Mouse (Mus musculus): Measurements from ENCODE around the gene Rpl22. TPM values are rescaled to one million over a fixed set of nuclear protein-coding genes. Genes with fewer than 3 reads are reported as not detected.

Rpl22 gene
- total RNA-seq, 2 experiments from 2014 or later = 443 to 509 TPM

DNA sequence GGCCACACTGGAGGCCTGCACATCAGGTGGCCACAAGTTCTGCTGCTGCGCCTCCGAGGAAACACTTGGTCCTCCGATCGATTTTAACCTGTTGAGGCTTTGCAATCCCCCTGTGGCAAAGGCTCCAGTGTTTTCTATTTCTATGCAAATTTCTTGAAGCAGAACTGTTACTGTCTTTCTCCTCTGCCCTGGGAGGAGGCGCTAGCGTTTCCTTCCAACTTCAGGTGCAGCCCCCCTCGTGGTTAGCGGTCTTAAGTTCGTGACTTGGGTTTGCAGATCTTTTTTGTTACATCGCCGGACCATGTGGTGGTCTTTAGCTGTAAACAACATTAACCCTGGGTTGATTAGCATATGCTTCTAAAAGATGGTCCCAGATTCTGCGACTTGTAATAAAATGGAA, 8.0 kb downstream of the Rpl22 start:
- DNase-seq (ENCODE audit: low spot score in 2 of 2) = no peak

DNA sequence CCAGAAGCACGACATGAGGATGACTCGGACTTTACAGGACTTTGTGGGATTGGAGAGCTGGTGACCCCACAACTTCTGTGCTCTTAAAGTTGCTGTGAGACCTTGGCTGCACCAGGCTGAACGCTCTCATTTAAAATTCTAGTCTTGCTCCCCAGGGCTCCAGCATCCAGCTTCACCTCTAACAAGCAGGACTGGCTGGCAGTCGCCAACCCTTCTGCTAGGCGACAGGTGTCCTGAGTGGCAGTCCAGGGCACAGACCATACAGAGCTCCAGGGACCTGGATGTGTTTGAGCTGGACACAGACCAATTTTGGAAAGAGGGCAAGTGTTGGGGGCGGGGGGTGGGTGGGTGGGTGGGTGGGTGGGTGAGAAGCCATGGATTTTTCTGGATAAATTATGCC, 12.2 kb downstream of the Rpl22 start:
- DNase-seq (ENCODE audit: low spot score in 2 of 2) = no peak

DNA sequence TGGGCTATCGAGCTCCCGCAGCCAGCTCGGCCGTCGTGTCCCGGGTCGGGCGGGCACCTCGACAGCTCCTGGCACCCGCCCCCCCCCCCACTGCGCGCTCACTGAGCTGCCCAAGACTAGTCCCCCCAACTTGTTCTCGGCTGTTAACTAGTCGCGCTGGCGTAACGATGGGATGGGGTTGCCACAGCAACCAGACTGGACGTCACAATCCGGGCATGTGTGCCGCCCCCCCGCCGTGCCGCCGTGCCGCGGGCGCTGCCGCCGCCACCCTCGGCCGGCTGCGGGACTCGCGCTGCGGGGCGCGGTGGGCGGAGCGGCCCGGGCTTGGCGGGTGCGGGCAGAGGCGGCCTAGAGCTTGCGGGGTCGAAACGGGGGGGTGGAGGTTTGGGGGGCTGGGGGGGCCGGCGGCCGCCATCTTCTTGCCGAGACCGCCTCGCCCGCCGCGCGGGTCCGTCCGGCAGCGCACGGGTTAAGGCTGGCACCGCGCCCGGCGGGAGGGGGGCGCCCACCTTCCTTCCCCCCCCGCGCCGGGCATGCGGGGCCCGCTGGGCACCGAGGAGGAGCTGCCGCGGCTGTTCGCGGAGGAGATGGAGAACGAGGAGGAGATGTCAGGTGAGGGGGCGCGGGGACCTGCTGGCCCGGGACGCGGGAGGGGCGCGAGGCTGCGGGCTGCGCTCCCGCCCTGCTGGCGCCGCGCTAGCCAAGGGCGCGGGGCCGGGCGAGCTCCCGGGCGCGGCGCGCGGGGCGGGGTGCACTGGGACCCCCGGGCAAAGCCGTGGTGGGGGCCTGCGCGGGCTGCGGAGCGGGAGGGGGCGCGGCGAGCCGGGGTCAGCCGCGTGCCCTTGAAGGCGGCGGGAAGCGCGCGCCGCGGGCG, 13.1 kb downstream of the Rpl22 start, which contains the start of gene Chd5:
Chd5 (plus strand) TSS at position 233 of the 874 bp plus-strand sequence.
- no peak for DNase-seq (ENCODE audit: low spot score in 2 of 2)

DNA sequence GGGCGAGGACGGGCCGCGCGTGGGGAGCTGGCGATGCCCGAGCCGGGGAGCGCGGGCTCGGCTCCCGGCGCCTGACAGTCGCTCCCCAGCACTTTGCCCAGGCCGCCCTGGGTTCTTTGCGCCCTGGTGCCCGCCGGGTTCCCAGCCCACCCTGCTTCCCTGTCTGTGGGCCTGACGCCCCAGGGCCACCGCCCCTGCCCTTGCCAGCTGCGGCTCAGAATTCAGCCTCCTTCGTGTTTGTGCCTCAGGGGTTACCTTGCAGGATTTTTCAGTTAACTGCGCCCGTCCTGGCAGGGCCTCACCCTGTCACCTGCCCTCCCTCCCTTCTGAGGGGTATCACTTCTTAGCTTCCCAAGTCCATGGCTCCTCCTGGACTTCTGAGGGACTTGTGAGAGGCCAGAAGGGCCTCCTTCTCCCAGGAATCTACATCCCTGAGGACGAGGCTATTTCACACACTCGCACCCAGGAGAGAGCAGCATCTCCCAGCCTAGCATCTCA, 13.8 kb downstream of the Rpl22 start:
- DNase-seq (ENCODE audit: low spot score in 2 of 2) = no peak

DNA sequence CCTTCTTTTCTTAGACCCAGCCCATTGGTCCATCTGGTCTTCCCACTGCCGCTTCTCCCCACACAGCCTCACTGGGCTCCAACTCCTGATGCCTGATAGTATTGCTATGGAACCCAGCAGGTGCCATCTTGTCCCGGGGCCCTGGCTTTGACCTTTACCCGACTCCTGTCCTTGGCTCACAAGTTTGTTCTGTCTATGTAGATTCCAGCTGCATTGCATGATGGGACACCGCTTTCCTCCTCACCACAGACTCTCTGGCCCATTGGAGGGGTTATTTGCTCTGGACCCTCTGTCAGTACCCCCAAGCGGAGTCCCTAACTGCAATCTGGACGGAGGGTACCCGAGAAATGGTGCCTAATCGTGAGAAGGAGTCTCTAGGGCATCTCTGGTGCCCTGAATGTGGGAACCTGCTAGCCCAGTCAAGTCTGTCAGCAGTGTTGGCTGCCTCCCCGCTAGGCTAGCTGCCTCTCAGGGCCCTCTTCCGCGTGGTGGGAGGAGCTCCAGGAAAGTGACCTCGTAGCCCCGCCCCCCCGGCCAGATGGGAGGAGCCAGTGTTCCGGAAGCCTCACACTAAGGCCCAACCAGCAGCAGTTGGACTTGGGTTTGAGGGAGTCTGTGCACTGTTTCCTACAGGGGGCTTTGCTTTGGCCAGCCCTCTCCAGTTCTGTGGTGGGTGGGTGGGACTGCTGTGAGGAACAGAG, 15.2 kb downstream of the Rpl22 start:
- DNase-seq (ENCODE audit: low spot score in 2 of 2) = no peak

DNA sequence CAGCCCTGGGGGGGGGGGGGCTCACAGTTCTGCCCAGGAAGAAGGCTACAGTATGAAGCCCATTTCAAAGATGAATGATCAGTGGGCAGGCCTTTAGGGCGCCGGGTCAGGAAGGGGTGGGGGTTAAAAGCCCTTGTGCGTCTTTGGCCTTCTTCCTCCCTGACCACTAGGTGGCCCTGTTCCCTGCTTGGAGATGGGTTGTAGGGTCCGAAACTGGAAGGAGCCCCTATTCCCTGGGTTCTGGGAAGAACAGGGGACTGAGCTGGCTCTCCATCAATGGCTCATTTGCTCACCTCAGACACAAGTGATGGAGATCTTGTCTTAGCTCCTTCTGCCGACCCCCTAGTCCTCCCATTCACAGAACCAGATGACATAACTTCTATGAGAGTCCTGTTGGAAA, 17.8 kb downstream of the Rpl22 start:
- no peak for DNase-seq (ENCODE audit: low spot score in 2 of 2)

DNA sequence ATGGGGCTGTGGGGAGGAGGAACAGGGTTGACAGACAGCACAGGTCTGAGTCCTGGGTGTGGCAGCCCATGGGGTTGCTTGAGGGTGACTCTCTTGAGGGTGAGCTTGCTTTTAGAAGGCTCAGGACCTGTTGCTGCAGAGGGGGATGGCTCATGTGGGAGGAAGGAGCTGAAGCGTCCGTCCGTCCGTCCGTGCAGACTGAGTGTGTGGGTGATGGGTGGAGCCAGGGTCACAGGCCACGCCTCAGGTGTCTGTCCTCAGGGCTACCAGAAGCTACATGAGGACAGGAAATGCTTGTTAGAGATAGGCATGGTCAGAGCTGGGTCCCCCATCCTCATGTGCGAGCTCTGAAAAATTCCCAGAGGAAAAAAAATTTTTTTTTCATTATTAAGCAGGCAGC, 19.1 kb downstream of the Rpl22 start:
- no peak for DNase-seq (ENCODE audit: low spot score in 2 of 2)

DNA sequence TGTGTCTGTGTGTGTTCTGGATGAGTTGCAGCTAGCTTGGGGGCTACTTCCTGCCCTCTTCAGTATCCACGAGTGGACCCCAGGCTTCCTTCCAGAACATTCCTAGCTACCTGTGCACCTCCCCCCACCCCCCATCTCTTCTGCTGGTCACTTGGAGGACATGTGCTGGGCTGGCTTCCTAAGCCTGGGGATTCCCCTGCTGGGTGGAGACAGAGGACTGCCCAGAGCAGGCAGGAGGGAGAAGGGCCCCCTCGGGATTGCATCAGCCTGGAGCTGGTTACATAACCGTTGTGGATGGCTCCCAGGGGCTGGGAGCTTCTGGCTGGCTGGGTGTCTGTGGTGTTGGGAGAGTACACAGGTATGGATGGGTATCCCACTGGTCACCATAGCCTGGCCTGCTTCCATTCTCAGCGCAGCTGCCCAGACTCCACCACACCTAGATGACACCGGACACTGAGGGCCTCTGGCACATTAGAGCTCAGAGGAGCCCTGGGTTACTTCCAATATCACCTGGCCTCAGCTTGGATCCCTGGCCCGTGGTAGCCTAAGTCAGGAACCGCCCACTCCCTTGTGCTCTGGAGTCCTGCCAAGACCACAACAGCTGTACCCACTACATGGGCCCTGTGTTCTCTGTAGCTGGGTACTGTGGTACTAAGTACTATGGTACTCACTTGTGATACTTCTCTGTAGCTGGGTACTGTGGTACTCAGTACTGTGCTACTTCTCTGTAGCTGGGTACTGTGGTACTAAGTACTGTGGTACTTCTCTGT, 19.8 kb downstream of the Rpl22 start:
- no peak for DNase-seq (ENCODE audit: low spot score in 2 of 2)

DNA sequence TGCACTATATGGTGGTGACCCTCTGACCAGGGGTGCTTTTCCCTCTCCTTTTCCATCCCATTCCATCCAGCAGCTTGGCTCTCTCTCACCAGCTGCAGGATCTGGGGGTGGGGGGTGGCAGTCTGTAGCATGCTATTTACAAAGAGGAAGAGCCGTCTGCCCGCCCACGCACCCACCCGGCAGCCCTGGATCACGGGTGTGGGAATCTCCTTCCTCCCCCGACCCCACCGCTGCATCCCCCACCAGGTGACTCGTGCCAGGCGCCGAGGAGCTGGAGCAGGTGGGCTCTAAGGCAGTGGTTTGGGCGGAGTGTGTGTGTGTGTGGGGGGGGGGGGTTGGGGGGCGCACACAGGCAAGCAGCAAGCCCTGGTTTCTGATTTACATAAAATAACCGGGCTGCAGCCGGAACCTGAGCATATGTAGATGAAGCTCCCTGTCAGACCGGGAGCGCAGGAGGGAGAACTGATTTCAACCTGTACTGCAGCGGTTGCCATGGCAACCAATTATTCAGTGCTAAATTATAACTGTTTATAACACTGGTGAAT, 24.4 kb downstream of the Rpl22 start:
- DNase-seq (ENCODE audit: low spot score in 2 of 2) = no peak

DNA sequence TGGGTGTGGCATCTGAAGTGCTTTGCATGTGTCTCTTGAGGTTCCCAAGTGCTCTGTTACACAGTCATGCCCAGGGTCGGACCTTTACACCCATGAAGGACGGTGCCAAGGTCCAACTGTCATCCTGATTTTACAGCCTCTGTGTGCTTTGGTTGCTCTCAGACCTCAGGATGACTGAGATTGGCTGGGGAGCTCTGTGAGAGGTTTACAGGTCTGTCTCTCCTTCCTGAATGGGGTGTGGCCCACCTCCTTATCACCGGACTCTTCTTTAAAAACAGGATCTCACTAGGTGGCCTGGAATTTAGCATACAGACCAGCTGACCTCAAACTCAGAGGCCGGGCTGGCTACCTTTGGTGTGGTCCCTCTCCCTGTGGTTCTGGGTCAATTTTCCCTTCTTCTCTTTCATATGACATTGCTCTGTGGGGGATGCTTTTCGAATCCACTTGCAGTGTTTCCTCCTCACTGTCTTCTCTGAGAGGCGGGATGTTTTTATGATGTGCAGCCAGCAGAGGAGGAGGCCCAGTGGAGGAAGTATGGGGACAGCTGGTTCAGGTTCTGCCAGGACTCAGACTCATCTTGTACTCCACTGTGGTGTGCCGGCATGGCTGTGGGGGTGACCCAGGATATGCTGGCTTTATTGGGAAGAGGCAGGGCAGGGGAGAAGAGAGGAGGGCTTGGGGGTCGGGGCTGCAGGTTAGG, 25.3 kb downstream of the Rpl22 start:
- DNase-seq (ENCODE audit: low spot score in 2 of 2) = no peak

DNA sequence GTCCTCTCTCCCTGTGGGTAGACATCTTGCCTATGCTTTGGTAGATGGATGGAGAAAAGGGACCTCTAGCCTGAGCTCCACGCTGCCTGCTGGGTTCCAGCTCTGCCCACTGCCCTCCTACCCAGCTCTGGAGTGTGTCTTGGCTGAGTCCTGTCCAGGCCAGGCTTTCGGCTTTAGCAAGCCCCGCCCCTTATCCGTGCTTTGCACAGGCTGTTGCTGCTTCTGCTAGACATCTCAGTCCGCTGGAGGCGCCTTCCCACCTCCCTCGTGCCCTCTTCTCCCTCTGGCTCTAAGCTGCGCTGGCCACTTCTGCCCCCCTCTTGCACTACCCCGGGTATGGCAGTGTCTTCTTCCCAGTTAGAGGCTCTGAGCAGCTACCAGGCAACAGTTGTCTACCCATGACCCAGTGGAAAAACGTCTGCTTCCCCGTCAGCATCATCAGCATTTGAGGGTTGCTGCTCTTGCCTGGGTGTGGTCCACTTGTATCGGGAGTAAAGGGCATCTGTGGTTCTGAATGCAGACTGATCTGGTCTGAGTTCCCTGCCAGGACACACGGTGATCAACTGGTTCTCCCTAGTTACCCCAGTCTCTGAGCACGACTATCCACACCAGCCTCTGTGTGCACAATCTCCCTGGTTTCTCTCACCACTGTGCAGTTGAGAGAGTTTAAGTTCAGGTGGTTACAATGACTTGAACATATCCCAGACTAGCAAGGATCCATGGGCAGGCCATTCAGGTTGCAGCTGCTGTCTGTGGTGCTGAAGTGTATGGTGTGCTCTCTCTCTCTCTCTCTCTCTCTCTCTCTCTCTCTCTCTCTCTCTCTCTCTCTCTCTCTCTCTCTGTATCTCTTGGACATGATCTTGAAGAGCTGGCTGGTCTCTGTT, 26.1 kb downstream of the Rpl22 start:
- DNase-seq (ENCODE audit: low spot score in 2 of 2) = no peak

DNA sequence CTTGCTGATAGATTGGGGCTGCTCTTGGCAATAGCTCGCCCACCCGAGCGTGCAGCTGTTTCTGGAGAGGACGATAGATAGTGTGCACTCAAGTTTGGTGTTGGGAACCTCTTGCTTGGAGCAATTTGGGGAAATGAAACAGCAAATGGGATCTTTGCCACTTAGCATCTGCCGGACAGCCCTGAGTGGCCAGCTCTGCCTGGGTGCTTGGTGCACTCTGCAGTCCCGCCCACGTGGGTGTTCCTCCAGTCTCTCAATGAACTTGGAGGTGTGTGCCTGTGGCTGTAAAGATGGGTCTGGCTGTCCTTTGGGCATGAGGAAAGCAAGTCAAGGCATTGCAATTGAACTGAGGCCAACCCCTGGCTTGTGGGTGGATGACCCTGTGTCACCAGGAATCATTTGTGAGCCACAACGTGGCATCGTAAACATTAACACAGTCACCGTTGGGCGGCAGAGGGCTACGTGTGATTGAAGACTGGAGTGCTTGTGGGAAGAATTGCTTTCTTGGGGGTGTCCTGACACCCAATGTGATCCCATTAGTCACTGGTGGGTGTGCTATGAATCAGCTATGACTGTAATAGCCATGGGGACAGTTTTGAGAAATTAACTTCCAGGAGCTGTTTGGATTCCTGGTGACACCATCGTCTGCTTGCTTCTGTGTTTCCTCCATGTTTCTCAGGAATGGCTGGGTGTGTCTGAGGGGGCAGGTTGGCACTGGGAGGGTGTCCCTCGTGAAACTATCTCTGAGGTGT, 28.5 kb downstream of the Rpl22 start:
- no peak for DNase-seq (ENCODE audit: low spot score in 2 of 2)

DNA sequence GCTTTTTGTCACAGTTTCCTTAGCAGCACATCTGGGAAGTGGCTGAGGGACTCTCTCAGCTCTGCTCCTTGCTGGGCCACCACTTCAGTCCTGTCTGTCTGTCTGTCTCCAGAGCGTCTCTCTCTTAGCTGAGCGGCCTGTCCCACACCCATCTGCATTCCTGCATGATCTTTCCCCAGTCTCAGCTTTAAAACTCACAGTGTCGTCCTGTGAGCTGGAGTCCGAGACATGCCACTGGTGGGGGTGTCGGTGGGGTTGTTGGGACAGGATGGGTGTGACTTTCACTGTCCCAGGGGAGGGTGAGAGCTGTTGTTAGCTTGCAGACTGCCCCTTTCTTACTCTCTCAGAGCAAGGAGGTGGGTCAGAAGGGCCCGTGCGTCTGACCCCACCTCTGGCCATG, 30.1 kb downstream of the Rpl22 start:
- no peak for DNase-seq (ENCODE audit: low spot score in 2 of 2)

DNA sequence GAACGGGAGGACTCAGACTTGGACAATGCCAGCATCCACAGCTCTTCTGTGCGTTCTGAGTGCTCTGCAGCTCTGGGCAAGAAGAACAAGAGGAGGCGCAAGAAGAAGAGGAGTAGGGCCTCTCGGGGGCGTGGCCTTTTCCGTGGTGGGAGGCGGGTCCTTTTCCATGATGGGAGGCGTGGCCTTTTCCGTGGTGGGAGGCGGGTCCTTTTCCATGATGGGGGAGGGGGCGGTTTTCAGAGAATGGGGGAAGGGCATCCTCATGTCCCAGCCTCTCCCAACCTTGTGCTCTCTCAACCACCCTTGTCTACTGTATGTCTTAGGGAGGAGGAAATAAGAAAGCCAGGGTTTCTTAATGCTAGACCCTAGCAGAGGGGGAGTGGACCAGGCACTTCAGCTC, 34.2 kb downstream of the Rpl22 start:
- no peak for DNase-seq (ENCODE audit: low spot score in 2 of 2)

DNA sequence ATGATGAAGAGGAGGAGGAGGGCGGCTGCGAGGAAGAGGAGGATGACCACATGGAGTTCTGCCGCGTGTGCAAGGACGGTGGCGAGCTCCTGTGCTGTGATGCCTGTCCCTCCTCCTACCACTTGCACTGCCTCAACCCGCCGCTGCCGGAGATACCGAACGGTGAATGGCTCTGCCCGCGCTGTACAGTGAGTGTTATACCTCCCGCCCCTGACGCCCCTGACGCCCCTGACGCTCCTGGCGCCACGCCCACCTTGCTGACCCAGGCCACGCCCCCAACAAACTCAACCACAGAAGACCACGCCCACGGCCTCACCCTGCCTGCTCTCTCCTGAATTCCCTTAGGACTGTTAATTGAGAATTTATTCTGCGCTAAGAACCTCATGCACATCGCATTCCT, 35.3 kb downstream of the Rpl22 start:
- DNase-seq (ENCODE audit: low spot score in 2 of 2) = no peak

DNA sequence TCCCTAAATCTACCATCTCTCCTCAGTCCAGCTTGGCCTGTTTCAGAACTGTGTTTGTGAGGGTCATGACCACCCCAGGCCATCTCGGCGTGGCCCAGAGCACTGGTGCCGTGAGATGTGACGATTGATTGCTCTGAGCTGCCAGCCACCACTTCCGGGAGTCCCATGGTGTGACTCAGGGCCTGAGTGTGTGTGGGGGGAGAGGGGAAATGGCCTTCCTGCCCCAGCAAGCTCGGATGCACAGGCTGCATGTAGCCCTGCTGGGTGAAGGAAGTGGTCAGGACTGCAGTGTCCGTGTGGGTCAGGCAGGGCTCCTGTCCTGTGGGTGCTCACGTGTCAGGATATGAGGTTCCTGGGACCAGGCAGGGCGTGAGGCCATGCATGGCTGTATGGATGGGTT, 36.6 kb downstream of the Rpl22 start:
- DNase-seq (ENCODE audit: low spot score in 2 of 2) = no peak

DNA sequence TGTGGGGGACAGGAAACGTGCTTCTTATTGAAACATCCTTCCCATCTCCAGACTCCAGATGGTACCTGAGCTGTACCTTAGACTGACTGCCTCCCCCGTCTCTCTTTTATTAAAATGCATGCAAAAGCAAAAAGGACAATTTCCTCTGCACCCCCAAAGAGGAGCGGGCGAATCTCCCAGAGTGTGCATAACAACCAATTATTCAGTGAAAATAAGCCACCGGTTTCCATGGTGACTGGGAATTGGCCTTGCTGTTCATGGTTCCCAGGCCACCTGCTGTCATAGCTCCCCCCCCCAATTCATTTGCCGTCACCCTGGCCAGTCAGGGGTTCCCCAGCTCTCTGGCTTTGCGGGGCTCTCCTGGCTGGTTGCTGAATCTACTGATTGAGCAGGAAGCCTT, 39.7 kb downstream of the Rpl22 start:
- no peak for DNase-seq (ENCODE audit: low spot score in 2 of 2)

DNA sequence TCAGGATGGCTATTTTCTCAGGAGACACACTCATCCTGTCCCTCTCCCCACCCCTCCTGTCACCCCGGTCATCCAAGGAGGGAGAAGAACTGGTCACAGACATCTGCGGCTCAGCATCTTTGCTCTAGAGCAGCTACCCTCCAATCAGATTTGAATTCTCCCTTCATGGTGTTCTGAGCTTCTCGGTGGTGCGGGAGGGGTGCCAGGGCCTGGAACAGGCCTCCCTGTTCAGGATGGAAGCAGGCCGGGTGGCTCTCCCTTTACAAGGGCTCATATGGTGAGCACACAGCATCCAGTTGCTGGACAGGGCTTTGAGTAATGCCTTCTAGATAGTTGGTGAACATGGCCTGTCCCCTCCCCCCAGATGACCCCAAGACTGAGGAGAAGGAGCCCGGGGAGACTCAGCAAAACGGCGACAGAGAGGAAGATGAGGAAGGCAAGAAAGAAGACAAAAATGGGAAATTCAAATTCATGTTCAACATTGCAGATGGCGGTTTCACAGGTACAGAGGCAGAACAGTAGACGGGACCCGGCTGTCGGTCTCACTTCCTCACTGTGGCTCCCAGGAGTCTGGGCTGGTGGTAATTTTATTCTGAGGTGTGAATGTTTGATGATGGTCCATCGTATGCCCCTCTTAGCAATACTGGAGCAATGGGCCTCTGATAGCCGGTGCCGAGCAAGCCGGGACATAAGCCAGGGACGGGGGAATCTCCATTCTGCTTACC, 57.1 kb downstream of the Rpl22 start:
- DNase-seq (ENCODE audit: low spot score in 2 of 2) = no peak

All from adrenal gland, adult 18-20 months (tissue).